Mouse (Mus musculus) liver, adult 2 months (tissue): ENCODE results near the gene Gm20388.

Source experiments
- CTCF ChIP-seq: fragments of 200-500 bp; IDR thresholded peaks from 2 replicates; pipeline ENCODE4 v1.5.1; 2011; ENCODE audit warnings: low read depth, low read length, control low read depth
- POLR2A ChIP-seq: fragments of 200-500 bp; IDR thresholded peaks from 2 replicates; pipeline ENCODE4 v1.6.1; 2011; ENCODE audit warnings: low read length, control low read depth; ENCODE audit not compliant: insufficient read depth; ENCODE audit errors: extremely low read depth

GRCm38 (mm10) chr8:122293484-122293883 is 2382.8 kb downstream of the Gm20388 start:
- TF ChIP-seq CTCF (no peak), POLR2A (no peak)
